Mouse (Mus musculus) cerebellum, postnatal 4 days (tissue): Measurements from ENCODE around the gene Olfr1106.

Experiments used
- DNase-seq, 2 experiments: peaks; one replicate each; pipeline ENCODE4 v3.0.0; 2022; ENCODE audit warnings: low spot score in 2 of 2, mixed read lengths in 1 of 2

Olfr1106 gene

GRCm38 (mm10) chr2:87052173-87052572 is at the start of gene Olfr1106:
Gene Olfr1106 (minus strand): TSS chr2:87052273.
- no peak for DNase-seq

GRCm38 (mm10) chr2:87095908-87096307 is 43.8 kb upstream of the Olfr1106 start, which contains the start of gene Olfr1109:
Gene Olfr1109 (minus strand): TSS chr2:87096008.
- no peak for DNase-seq

- DNase-seq, result no peak
Observed at GRCm38 (mm10) chr2:87075717-87076116, 23.6 kb upstream of the Olfr1106 start, which contains the start of gene Olfr1107. Gene Olfr1107 (minus strand): TSS chr2:87075817.

GRCm38 (mm10) chr2:87036431-87036830 is 15.6 kb downstream of the Olfr1106 start, which contains the start of gene Olfr1105:
Gene Olfr1105 (minus strand): TSS chr2:87036531.
- DNase-seq, result no peak

- DNase-seq, result no peak
Observed at GRCm38 (mm10) chr2:87026980-87027379, 25.1 kb downstream of the Olfr1106 start, which contains the start of gene Olfr1104. Gene Olfr1104 (minus strand): TSS chr2:87027080.

GRCm38 (mm10) chr2:86998098-86998497 is 54.0 kb downstream of the Olfr1106 start, which contains the start of gene Olfr1102:
Gene Olfr1102 (plus strand): TSS chr2:86998398.
- DNase-seq, result no peak
